Mouse (Mus musculus): Measurements from ENCODE around the gene Hspa4.
A peak's percentile ranks its signal among the peaks of the same experiment; 100 is the strongest.
"Not testable (repeated sequence)": the region's sequence is repeated elsewhere in the genome, so short reads cannot be mapped to it uniquely, and the experiment has no call there.

The Hspa4 gene

DNA sequence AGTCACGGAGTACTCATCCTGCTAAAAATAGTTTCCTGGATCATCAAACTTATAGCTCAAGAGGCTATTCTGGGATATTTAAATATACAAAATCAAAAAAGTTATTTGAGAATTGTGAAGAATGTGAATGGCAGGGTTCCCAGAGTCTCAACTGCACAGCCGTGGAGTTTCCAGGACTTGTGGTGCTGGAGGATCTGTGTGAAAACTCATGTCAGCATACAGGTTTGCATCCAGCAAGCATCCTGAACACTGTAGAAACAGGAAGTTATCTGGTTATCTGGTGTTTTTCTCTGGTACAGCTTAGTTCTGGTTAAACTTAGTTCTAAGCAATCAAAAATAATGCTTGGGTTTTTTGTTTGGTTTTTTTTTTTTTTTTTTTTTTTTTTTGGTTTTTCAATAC lies 6.7 kb upstream of the Hspa4 start:
- DNase-seq: no peak

DNA sequence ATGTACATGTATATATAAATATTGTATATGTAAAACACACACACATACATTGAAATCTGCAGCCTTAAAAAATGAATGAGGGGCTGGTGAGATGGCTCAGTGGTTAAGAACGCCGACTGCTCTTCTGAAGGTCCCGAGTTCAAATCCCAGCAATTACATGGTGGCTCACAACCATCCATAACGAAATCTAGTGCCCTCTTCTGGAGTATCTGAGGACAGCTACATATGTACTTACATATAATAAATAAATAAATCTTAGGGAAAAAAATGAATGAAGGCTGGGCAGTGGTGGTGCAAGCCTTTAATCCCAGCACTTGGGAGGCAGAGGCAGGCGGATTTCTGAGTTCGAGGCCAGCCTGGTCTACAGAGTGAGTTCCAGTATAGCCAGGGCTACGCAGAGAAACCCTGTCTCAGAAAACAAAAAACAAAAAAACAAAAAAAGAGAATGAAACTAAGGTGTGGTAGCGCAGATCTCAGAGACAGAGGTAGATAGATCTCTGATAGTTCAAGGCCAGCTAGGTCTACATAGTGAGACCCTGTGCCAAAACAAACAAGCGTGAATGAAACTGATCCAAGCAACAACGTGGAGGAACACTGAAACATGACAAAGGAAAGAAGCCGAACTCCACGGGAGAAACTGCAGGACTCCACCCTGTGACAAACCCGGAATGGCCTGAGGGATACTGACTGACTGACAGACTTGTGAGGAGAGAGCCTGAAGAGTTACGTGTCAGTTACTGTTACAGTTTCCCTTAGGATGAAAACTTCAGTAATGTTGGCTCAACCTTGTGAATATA lies 4.0 kb upstream of the Hspa4 start:
- no peak for DNase-seq

DNA sequence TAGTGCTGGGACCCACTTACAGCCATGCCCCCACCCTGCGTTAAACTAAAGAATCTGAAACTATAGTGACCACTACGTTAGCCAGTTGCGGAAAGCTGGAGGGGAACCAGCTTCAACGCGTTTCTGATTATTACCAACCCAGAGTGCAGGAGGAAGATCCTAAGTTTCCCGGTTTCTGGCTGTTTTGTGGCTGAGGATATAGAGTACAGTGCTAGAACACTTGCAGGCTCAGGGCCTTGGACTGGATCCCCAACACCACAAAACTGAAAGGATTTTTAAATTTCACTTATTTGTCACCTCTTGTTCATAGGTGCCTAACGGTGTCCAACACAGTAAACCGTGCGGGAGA lies 884 bp upstream of the Hspa4 start:
- DNase-seq: no peak

DNA sequence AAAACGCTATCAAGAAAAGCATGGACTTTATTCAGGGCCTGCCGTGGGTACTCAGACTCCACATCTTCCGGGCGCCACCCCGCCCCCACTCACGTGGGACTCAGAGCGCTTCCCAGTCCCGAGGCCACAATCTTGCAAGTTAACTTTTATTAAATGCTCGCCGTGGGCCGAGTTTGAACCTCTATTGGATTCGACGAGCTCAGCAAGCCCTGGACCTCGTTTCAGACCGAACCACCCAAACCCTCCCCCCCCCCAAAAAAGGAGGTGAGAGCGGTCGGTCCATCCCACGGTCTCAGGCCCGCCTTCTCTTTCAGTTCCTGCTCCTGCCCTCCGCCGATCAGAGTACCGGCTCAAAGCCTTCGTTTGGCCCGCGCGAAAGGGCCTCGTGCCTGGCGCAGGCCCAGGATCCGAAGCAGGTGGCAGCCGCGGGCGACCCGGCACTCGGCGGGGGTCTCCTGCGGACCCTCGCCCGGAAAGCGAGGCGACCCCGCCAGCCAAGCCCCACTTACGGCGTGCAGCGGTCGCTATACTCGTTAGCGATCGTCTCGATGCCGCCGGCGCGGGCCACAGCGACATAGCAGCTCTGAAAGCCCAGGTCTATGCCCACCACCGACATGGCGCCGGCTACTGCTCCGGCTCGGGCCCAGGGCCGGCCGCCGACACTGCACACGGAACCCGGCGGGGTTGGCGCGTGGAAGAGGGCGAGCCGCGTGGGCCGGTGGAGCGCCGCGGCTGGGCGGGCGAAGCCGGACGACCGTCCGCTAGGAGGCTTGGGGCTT lies 517 bp downstream of the Hspa4 start:
- peak; percentile 46 for DNase-seq

DNA sequence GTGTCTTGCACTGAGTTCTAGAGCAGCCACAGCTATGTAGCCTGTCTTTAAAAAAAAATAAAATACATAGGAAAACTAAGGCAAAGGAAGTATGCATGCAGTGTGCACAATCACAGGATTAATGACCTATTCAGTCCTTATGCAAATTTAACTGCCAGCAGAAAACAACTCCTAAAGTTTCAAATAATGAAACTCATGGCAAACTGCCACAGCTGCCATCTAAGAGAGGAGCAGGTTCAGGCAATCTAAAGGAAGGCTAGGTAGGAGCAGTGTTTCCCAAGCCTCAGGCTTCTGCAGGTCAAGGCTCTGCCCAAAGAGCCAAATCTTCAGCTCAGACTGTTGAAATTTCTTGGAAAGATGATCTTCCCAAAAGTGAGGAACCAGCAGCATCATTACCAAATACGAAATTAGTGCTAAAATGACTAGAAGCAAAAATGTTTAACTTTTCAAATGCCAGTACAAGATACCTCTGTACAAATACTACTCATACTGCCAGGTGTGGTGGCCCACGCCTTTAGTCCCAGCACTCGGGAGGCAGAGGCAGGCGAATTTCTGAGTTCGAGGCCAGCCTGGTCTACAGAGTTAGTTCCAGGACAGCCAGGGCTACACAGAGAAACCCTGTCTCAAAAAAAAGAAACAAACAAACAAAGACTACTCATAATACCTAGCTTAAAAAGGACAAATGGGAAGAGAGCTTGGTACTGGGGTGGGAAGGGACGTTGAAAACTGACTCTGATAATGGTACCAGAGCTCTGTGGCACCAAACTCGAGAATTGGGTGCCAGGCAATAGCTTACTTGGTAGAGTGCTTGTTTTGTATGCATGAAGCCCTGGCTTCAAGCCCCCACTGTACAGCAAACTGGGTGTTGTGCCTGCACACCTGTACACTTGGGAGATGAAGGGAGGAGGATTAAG lies 2.1 kb downstream of the Hspa4 start:
- DNase-seq: no peak

DNA sequence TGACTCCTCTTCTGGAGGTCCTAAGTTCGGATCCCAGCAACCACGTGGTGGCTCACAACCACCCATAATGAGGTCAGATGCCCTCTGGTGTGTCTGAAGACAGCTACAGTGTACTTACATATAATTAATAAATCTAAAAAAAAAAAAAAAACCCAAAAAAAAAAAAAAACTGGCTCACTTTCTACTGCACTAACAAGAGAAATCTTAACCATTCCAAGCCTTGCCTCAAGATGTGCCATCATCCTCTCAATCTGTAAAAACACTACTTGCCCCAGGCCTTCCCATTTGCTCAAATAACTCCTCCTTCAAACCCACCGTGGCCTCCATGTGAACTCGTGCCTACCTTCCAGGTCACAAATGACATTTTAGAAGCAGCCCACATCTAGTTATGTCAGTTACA lies 3.4 kb downstream of the Hspa4 start:
- no peak for DNase-seq

DNA sequence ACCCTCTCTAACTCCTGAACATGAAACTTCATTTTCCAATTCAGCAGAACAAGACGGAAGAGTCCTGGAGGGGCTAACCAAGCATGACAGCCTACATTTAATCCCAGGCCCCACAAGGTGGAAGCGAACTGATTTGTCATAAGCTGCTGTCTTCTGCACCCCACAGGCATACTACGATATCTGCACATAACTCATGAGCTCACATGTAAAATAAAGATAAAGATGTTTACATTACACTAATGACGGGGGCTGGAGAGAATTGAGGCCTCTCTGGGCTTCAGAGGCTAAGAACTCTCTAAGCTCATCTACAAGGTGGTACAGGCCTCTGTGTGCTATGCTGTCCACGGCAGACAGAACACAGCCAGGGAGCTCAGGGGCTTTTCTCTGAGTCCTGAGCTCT lies 5.8 kb downstream of the Hspa4 start:
- no peak for DNase-seq

DNA sequence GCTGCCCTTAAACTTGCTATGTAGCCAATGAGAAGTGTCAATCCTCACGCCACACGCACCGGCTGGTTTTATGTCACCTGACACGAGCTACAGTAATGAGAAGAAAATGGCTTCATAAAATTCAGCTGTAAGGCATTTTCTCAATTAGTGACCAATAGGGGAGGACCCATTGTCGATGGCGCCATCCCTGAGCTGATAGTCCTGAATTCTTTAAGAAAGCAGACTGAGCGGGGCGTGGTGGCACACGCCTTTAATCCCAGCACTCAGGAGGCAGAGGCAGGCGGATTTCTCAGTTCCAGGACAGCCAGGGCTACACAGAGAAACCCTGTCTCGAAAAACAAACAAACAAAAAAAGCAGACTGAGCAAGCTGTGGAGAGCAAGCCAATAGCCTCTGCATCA lies 9.4 kb downstream of the Hspa4 start:
- no peak for DNase-seq

DNA sequence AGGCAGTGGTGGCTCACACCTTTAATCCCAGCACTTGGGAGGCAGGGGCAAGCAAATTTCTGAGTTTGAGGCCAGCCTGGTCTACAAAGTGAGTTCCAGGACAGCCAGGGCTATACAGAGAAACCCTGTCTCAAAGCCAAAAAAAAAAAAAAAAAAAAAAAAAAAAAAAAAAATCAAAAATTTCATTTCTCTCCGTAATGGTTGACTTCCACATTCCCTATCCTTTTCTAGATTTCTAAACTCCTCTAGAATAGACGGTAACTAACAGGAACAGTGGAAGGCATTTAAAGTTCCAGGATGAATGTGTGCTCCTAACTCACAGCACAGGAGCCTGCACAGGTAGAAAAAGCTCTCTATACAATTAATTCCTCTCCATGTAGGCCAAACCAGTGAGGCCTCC lies 10.1 kb downstream of the Hspa4 start:
- DNase-seq: not testable (repeated sequence)

DNA sequence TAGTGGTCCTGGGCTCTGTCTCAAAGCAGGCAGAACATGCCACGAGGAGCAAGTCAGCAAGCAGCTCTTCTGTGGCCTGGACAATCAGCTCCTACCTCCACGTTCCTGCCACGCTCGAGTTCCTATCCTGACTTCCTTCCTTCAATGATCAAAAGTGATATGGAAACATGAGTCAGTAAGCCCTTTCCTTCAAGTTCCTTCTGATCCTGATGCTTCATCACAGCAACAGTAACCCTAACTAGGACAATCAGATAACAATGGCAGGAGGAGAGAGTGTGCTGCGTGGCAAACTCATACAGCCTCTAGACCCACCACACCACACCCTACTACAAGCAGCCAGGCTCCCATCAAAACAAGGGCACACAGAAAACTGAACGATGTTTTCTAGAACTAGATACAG lies 14.4 kb downstream of the Hspa4 start:
- no peak for DNase-seq

DNA sequence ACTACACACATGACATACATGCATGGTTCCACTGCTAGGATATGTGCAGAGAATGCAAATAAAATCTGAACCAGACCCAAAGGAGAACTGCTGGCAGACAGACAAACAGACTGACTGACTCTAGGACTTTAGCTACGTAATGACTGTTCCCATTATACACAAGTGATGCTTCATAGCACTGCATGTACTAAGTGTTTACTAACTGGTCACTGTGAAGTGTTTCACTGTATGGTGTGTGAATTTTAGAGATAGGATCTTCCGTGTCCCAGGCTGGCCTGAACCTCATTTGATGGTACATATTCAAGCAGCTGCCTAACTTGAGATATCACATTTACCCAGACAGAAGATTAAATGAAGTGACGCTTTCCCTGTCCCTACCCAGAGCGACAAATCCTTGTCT lies 21.8 kb downstream of the Hspa4 start:
- DNase-seq: no peak

DNA sequence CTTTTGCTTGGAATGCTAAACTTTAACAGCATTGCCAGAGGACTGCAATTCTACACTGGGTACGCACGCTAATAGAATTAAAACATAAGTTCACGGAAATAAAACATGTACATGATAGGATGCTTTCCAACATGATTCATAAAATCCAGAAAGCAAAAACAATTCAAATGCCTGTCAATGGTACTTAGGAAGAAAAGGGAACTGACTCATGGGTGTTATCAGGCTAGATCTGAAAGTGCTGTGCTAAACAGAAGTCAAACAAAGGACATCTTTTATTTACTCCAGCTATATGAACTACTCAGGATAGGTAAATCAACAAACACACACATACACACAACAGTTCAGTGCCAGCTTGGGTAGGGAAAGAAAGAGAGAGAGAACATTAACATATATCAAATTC lies 24.9 kb downstream of the Hspa4 start:
- no peak for DNase-seq

DNA sequence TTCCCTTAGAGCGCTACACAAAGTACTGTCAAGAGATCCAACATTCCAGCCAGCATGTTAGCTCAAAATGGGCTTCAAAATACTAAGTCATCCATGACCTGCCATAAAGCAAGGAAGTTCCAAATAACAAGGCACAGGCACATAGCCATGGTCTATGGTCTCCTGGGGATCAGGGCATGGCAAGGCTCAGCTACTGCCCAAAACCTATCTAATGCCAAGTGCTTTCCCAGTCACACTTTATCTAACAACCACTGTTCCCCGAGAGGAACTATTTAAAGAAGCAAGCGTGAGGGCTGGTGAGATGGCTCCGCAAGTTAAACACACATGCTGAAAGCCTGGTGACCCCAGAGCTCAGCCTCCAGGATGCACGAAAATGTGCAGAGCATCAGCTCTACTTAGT lies 26.9 kb downstream of the Hspa4 start:
- no peak for DNase-seq

DNA sequence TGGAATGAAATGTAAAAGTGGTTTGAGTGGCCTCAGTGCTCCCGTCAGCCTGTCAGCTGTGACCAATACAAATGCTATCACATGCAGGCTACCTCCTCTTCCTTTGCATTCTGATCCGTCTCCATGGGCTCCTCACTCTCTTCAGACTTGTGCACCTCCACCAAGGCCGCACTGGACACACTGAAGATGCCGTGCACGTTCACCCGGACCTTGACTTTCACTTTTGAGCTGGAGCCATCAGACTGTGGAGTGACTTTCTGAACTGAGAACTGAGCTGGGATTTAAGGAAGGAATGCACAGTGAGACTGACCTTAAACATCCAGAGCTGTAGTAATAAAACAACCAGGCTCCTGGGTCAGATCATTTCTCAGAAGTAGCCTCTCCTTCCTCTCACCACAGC lies 30.7 kb downstream of the Hspa4 start:
- DNase-seq: no peak

DNA sequence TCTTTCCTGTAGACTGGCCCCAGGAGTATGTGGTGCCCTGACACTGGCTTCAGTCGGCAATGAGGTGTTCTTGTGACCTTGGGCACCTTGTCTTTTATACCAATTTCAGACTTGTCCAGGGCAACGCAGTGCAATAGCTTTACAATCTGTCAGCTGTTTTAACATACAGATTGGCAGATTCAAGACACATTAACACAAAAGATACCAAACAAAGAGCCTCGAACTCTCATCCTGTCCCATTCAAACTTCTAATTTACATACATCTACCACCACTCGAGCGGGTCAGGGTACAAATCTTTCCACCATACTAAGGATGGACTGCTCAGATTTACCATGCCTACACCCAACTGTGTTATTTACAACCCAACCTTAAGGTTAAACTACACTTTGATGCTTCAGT lies 39.7 kb downstream of the Hspa4 start:
- no peak for DNase-seq

DNA sequence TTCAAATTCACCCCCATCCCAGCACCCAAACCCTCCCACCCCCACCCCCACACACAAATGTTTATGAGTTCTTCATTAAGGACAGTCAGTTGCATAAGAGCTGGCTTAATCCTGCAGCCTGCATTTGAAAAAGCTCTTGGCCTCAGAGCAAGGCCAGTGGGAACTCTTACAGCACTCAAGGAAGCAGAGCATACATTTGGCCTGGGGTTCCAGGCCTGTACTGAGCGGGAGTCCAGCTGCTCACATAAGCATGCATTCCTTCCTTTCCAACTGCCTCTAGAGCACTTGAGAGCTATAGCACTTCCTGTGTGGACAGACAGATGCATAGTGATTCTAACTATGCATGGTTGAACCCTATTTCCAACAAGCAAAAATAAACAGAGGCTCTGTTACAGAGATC lies 40.2 kb downstream of the Hspa4 start:
- no peak for DNase-seq

DNA sequence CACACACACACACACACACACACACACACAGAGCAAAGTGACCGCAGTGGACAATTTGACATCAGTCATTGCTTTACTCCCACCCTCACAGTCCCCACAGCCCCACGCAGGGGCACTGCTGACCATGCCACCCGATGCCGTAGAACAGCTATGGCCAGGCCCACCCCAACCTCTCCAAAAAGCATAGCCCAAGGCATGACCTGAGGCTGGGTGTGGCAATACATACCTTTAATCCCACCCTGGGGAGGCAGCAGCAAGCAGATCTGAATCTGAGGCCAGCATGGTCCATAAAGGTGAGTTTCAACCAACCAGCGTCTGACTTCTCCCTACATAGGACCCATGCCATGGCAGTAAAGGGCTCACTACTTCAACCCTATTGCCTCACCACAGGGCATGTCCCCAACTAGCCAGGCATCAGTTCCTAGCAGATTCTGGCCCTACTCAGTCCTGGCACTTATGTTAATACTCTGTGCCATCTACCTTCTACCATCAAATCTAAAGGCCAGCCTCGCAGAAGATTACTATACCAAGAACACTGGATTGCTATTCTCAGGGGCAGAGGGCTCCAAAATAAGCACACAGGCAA lies 41.1 kb downstream of the Hspa4 start:
- no peak for DNase-seq

DNA sequence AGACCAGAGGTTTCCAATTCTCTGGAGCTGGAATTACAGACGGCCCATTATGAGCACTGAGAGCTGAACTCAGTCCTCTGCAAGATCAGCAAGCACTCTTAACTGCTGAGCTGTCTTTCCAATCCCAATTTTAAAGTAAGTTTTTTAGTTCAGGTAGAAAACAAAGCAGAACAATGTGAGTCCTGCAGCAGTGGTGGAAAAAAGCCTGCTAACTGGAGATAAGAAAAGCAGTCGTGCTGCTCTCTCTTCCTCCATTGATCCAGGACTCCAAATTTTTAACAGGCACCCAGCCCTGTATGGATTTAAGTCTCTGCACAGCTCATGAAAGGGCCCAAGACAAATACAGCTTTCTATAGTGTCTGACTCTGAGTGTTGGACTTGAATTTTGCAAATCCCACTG lies 43.3 kb downstream of the Hspa4 start:
- DNase-seq: no peak

DNA sequence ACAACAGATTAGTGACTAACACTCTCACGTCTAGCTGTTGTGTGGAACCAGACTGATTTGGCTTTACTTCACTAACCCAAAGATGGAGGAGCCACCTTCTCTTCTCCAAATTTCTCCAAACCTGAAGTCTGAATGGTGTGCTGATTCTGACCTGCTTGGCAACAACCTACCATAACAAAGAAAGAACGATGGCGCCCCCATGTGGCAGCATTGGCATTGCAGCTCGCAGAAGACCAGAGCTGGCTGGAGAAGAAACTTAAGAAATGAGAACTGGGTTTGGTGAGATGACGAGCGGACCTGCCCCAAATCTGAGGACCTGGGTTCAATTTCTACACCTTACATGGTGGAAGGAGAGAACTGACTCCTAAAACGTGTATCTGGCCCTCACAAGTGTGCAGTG lies 45.3 kb downstream of the Hspa4 start:
- DNase-seq: peak; percentile 76

DNA sequence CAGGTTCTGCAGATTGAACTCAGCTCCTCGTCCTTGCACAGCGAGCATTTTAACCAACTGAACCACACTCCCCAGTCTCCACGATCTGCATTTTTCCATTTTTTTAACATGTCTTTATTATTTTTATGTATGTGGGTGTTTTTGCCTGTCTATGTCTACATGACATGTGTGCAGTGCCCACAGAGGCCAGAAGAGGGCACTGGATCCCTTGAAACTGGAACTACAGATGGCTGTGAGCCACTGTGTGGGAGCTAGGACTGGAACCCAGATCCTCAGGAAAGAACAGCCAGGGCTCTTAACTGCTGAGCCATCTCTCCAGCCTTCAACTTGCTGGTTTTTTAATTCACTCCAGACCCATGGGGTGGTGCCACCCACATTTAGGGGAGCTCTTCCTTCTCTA lies 45.8 kb downstream of the Hspa4 start:
- DNase-seq: no peak

DNA sequence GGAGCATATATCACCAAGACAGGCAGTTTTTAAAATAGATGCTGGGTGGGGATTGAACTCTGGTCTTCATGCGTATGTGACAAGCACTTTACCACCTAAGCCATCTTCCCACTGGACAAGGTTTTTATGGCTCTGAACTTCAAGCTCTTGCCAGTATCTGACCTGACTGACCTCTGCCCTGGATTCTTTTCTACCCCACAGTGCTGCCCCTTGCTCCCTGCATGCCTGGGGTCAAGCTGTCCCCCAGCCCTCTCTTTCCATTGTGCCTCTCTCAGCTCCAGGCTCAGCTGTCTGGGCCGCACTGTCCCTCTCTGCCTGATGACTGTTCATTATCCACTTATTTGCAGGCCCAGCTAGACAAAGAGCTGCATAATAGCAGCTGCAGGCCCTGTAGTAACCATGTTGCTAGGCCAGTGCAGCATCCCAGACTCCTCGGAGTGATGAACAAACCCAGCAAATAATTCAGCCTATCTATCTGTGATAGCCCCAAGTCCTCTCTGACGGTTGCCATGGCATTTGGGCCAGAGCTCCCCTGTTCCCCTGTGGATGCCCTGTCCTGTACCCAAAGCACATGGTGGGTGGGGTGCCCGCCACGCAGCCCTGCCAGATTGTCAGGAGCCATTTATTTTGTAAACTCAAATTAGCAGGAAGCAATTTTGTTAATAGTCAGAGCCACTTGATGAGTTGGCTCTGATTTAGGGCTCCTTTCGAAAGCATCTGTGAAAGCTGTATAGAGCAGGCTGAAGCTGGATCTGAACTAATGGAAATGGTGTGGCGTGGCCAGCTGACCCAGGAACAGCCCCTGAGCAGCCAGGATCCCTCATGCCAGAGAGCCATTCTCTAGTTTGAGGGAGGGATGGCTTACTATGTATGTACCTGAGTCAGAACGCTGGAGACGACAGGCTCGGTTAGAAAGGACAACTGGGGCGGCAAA lies 47.8 kb downstream of the Hspa4 start:
- no peak for DNase-seq

DNA sequence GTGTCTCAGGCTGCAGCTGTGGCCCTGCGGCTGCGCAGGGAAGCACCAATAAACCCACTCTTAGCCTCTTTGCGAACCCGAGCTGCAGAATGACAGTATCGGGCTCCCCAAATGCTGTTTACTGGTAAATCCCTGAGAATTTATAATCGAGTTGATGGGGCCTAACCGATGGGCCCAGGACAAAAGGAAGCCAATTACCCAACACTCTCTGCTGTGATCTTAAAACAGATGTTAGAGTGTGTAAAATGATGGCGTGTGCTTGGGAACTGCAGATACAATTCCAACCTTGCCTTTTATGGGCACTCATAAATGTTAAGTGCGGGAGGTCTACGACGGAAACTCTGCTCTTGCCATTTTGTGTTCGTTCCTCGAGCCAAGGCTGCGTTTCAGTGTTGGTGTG lies 49.5 kb downstream of the Hspa4 start:
- DNase-seq: no peak

All from right cerebral cortex, postnatal 25 days (tissue).